Mouse (Mus musculus): ENCODE results near the gene Slc30a4. TPM values are rescaled to one million over a fixed set of nuclear protein-coding genes. Genes with fewer than 3 reads are reported as not detected.
A peak's percentile ranks its signal among the peaks of the same experiment; 100 is the strongest.

Gene Slc30a4
- total RNA-seq, 2 experiments from 2014 or later = 13.2 to 14.3 TPM

- no peak for DNase-seq (ENCODE audit: low spot score)
These were observed 20.9 kb downstream of the Slc30a4 start for GRCm38 (mm10) chr2:122681379-122682137.

- DNase-seq (ENCODE audit: low spot score) = no peak
These were observed 27.3 kb downstream of the Slc30a4 start for GRCm38 (mm10) chr2:122675126-122675525.

DNA sequence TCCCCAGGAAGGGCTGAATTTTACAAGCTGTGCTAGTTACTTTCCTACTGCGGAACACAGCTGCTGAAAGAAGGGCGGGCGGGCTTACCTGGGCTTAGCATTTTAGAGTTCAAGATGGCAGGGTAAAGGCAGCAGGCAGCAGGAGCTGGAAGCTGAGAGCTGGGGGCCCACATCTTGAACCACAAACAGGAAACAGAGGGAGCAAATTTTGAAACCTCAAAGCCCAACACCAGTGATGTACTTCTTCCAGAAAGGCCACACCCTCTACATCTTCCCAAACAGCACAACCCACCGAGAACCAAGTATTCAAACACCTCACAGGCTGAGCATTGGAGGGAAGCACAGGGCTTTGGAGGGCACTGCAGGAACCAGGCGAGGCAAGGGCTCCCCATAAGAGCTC is 29.6 kb downstream of the Slc30a4 start:
- DNase-seq (ENCODE audit: low spot score) = no peak

- no peak for DNase-seq (ENCODE audit: low spot score)
These were observed 30.7 kb downstream of the Slc30a4 start for GRCm38 (mm10) chr2:122671714-122672113.

- peak; percentile 19 for DNase-seq (ENCODE audit: low spot score)
These were observed 34.6 kb downstream of the Slc30a4 start for GRCm38 (mm10) chr2:122667856-122668255.

GRCm38 (mm10) chr2:122665973-122666875 is 36.2 kb downstream of the Slc30a4 start:
- DNase-seq (ENCODE audit: low spot score) = peak; percentile 37

DNA sequence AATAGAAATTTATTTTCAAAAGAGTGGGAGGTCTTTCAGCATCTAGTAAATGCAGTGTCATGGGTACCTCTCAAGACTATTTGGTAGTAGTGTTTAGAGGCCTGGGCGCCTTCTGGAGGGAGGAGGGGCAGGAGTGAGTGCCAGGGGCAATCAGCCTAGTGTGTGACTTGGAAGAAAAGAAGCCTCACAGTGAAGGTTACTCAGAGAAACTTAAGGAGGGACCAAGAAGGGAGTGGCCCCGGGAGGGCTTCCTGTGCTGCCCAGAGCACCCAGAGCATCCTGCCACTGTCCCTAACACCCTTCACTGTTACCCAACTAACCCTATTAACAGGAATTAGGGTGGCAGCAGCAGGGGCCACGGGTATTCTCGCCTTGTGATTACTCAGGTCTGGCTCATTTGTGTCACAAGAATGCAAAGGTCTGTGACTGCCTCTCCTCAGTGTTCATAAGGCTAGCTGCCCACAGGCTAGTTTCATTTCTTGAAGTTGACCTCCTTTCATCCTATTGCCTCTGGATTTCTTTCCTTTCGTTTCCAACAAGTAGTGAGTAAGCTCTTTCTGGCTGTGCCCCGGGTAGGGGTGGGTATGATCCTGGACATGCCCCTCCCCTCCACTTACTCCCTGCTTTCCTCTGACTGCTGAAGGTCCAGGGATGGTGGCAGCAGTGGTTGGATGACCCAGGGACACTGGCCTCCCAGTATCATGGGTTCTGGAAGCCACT is 37.0 kb downstream of the Slc30a4 start:
- no peak for DNase-seq (ENCODE audit: low spot score)

GRCm38 (mm10) chr2:122659825-122660224 is 42.6 kb downstream of the Slc30a4 start:
- no peak for DNase-seq (ENCODE audit: low spot score)

GRCm38 (mm10) chr2:122657707-122658524 is 44.5 kb downstream of the Slc30a4 start:
- no peak for DNase-seq (ENCODE audit: low spot score)

GRCm38 (mm10) chr2:122656767-122657166 is 45.7 kb downstream of the Slc30a4 start:
- no peak for DNase-seq (ENCODE audit: low spot score)

GRCm38 (mm10) chr2:122656052-122656451 is 46.4 kb downstream of the Slc30a4 start:
- DNase-seq (ENCODE audit: low spot score) = no peak

- no peak for DNase-seq (ENCODE audit: low spot score)
These were observed 50.1 kb downstream of the Slc30a4 start for GRCm38 (mm10) chr2:122652096-122653084.

DNA sequence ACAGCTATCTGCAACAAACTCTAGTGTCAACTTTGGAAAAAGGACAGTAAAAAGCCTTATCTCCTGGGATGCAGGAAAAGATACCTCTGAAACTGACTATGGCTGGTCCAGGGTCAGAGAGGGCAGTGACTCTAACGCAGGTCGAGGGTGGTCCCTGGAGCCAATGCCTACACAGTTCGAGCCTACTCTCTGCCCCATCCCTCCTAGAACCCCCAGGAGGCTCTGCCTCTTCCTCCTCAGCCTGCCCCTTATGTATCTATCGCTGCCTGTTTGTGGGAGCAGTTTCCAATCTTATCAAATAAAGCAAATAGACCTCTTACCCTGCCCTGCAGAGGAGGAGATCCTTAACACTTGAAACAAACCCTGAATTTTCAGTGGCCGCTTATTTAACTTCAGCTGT is 63.8 kb downstream of the Slc30a4 start:
- DNase-seq (ENCODE audit: low spot score) = no peak

- no peak for DNase-seq (ENCODE audit: low spot score)
These were observed 64.4 kb downstream of the Slc30a4 start for GRCm38 (mm10) chr2:122638029-122638428.

GRCm38 (mm10) chr2:122637526-122637997 is 64.9 kb downstream of the Slc30a4 start:
- DNase-seq (ENCODE audit: low spot score) = peak; percentile 61

DNA sequence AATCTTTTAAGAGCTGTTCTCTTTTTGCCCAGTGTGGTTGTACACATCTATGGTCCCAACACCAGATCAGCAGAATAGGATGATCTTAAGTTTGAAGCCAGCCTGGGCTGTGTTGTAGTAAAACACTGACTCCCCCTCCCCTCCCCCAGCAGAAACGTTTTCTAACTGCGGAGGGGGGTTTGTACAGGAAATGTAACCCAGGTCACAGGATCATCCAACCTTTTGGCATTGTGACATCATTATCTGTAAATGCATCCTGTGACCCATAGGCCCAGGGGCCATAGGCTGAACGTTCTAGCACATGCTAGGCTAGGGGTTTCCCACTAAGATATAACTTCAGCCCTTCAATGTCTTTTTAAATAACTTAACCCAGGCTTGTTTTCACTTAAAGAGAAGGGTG is 65.8 kb downstream of the Slc30a4 start, which contains the start of gene AA467197:
Gene AA467197, plus strand, starts transcription at position 301 of the 400 bp plus-strand sequence.
- no peak for DNase-seq (ENCODE audit: low spot score)
